Mouse (Mus musculus) heart, embryonic 11.5 days (tissue): ENCODE measurements around the gene Manba. TPM values are rescaled to one million over a fixed set of nuclear protein-coding genes. Genes with fewer than 3 reads are reported as not detected.
"Not testable (repeated sequence)": the region's sequence is repeated elsewhere in the genome, so short reads cannot be mapped to it uniquely, and the experiment has no call there.

Experiments used
- ATAC-seq: fragments of 200-750 bp; cut with Nextera tagmentation; replicated peaks from 2 replicates; pipeline ENCODE4 v1.8.0; 2017; ENCODE audit warnings: moderate library complexity; ENCODE audit not compliant: insufficient number of reproducible peaks, low FRiP score, low TSS enrichment
- H3K27ac ChIP-seq: fragments of 300-500 bp; sonication (generic); 2 replicates; pipeline ENCODE4 v1.5.1; 2014; ENCODE audit warnings: mild to moderate bottlenecking, low read depth, low read length
- H3K27me3 ChIP-seq: fragments of 300-500 bp; sonication (generic); 2 replicates; pipeline ENCODE4 v1.6.1; 2014; ENCODE audit warnings: mild to moderate bottlenecking, low read length, mixed read lengths; ENCODE audit not compliant: control insufficient read depth, insufficient read depth
- H3K36me3 ChIP-seq: fragments of 300-500 bp; sonication (generic); 2 replicates; pipeline ENCODE4 v1.6.1; 2014; ENCODE audit warnings: mild to moderate bottlenecking, low read length, moderate library complexity, mixed read lengths; ENCODE audit not compliant: control insufficient read depth, insufficient read depth
- H3K4me1 ChIP-seq: fragments of 300-500 bp; sonication (generic); 2 replicates; pipeline ENCODE4 v1.6.1; 2014; ENCODE audit warnings: low read length; ENCODE audit not compliant: control insufficient read depth, insufficient read depth
- H3K4me2 ChIP-seq: fragments of 300-500 bp; sonication (generic); 2 replicates; pipeline ENCODE4 v1.6.1; 2014; ENCODE audit warnings: mild to moderate bottlenecking, moderate library complexity
- H3K4me3 ChIP-seq: fragments of 300-500 bp; sonication (generic); 2 replicates; pipeline ENCODE4 v1.5.1; 2014; ENCODE audit warnings: low read depth, low read length
- H3K9ac ChIP-seq: fragments of 300-500 bp; sonication (generic); 2 replicates; pipeline ENCODE4 v1.6.1; 2014; ENCODE audit warnings: mild to moderate bottlenecking, low read depth, low read length, moderate library complexity
- H3K9me3 ChIP-seq: fragments of 300-500 bp; sonication (generic); replicated peaks from 2 replicates; pipeline ENCODE4 v1.6.1; 2016; ENCODE audit warnings: low read length; ENCODE audit not compliant: control insufficient read depth
- WGBS: fragments of 180-500 bp; shearing (Covaris S2); extraction: QIAGEN DNeasy Blood & Tissue Kit; methylation state at CpG from one replicate; pipeline ENCODE4 v1.1.7; 2014; ENCODE audit not compliant: insufficient replicate concordance; 5-methylcytosine and 5-hydroxymethylcytosine counted together
- polyA plus RNA-seq: library from polyadenylated mRNA; unstranded; fragments of >200 nt; fragmentation: Nextera tagmentation; extraction: Ambion mirVana; gene quantifications from 2 replicates; pipeline ENCODE4 v1.2.1, GENCODE M21; 2014

Gene Manba
- polyA plus RNA-seq, 1 experiment from 2014 or later, result 29.7 TPM

DNA sequence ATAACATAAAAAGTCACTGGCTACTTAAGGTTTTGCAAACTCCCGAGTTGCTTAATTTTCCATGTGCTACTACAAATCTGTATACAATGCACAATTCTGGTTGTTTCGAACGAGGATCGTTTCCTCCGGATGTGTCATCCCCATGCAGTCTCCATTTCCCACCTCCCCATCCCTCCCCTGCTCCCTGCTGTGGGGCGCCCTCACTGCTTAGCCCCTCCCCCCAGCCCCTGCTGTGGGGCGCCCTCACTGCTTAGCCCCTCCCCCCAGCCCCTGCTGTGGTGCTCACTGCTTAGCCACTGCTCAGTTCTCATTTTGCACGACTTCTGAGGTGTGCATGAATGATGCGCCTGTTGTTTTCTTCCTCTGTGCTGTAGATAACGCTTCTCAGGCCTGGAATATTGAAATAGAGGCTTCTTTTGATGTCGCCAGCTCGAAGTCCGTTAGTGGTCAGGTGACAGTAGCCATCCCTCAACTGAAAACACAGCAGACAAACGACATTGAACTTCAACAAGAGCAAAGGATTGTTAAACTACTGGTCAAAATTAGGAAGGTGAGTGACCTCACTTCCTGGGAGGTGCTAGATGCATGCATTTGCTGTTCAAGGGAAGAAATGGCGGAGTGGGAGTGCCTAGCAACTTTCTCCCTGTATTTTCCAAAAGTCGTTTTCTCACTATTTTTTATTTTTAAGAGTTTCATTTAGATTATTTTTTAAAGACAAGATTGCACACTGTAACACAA lies 37.4 kb downstream of the Manba start:
- H3K4me3 ChIP-seq, result peak overlapping the region; percentile 10; the same call in 1 of the 2 replicates
- no peaks in the 10 kb centered on the region for H3K27me3 ChIP-seq
- no peak; the same call in 1 of the 2 replicates for ATAC-seq
- H3K9ac ChIP-seq, result peak overlapping the region; percentile 63
- no peaks in the 10 kb centered on the region for H3K9me3 ChIP-seq
- H3K4me2 ChIP-seq, result peak overlapping the region; percentile 50
- H3K27ac ChIP-seq, result peak overlapping the region; percentile 90
- 37% methylated on average over 16 of the region's 16 CpGs for WGBS
- no peaks in the 10 kb centered on the region for H3K36me3 ChIP-seq
- H3K4me1 ChIP-seq, result peaks cover 19% of the 10 kb centered on the region

DNA sequence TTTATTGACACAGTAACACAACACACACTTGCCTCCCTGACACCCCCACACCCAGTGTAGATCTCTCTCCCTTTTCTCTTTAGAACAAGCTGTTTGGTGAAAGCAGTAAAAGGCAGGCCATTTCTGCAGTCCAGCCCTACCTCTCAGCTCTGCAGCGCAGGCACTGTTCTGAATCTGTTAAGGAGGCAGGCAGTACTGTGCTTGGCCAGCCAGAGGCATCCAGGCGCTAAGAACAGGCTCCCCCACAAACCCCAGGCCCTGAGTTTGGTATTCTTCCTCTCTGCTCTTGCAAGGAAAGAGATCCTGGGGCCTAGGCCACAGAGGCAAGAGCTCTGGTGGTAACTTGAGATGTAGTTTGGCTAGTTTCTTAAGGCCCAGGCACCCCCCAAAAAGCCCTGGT lies 39.5 kb downstream of the Manba start:
- H3K36me3 ChIP-seq, H3K27me3 ChIP-seq, ATAC-seq, H3K9me3 ChIP-seq, H3K4me3 ChIP-seq, H3K27ac ChIP-seq, H3K9ac ChIP-seq, H3K4me2 ChIP-seq: not testable (repeated sequence)
- WGBS, result 29% methylated on average over 2 of the region's 2 CpGs
- H3K4me1 ChIP-seq, result peaks cover 13% of the 10 kb centered on the region

DNA sequence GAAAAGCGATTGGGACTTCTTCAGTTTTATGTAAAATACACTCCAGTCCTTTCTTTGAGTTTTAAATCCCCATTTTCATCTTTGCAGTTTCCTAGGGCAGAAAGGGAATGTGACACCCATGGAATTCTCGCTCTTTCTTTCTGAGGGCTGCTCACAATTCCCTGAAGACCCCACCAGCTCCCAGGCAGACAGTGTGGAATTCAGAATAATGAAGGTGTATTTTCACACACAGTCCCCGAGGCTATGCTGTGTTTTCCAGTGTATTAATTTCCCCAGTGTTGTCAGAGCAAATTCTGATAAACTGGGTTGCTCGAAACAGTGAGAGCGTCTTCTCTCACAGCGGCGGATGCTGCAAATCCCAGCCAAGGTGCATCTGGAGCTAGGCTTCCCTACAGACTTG lies 44.3 kb downstream of the Manba start:
- Histone ChIP-seq H3K4me1 (no peaks in the 10 kb centered on the region), H3K4me3 (no peak overlapping the region), H3K9me3 (no peaks in the 10 kb centered on the region), H3K36me3 (no peaks in the 10 kb centered on the region), H3K4me2 (no peak overlapping the region), H3K9ac (no peak overlapping the region), H3K27me3 (no peaks in the 10 kb centered on the region), H3K27ac (no peak overlapping the region)
- no peak for ATAC-seq
- 85% methylated on average over 7 of the region's 7 CpGs for WGBS

DNA sequence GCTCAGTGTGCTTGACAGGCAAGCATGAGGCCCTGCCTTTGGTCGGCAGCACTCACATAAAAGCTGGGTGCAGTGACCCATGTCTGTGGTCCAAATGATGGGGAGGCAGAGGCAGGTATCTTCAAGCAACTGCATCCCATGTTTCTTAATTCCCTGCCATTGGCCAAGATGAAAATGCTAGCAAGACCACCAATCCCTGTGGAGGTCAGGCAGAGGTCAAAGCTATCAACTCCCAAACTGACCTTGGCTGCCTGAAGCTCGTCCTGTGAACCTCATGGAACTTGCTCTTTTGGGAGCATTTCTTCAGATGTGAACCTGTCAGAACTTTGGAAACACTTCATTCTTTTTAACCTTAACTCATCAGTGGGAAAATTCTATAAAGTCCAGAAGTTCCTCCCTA lies 46.4 kb downstream of the Manba start:
- Histone ChIP-seq H3K36me3 (no peaks in the 10 kb centered on the region), H3K27me3 (no peaks in the 10 kb centered on the region), H3K4me3 (no peak overlapping the region), H3K9ac (no peak overlapping the region), H3K4me1 (no peaks in the 10 kb centered on the region), H3K4me2 (no peak overlapping the region), H3K9me3 (no peaks in the 10 kb centered on the region), H3K27ac (no peak overlapping the region)
- WGBS, result 66% methylated on average over 2 of the region's 2 CpGs
- no peak for ATAC-seq

DNA sequence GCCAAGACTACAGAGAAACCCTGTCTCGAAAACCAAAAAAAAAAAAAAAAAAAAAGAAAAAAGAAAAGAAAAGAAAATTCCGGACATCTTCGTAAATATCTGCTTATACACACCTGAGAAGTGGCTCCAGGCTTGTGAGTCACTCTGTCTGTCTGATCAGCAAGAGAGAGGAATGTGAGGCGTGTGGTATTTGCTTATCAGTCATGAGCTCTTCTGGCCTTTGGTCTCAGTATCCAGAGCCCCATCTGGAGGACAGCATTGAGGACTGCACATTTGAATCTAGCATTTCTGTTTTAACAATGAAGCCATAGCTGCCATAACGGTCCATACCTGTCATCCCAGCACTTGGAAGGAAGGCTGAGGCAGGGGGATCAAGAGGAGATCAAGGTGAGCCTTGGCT lies 48.7 kb downstream of the Manba start:
- Histone ChIP-seq H3K9me3 (no peaks in the 10 kb centered on the region), H3K27ac (no peak overlapping the region), H3K4me3 (no peak overlapping the region), H3K27me3 (no peaks in the 10 kb centered on the region), H3K36me3 (no peaks in the 10 kb centered on the region), H3K9ac (no peak overlapping the region), H3K4me2 (no peak overlapping the region), H3K4me1 (no peaks in the 10 kb centered on the region)
- 0 out of 2 replicates have a peak, but pooled peaks have one; percentile 58 for ATAC-seq
- 58% methylated on average over 4 of the region's 5 CpGs for WGBS

DNA sequence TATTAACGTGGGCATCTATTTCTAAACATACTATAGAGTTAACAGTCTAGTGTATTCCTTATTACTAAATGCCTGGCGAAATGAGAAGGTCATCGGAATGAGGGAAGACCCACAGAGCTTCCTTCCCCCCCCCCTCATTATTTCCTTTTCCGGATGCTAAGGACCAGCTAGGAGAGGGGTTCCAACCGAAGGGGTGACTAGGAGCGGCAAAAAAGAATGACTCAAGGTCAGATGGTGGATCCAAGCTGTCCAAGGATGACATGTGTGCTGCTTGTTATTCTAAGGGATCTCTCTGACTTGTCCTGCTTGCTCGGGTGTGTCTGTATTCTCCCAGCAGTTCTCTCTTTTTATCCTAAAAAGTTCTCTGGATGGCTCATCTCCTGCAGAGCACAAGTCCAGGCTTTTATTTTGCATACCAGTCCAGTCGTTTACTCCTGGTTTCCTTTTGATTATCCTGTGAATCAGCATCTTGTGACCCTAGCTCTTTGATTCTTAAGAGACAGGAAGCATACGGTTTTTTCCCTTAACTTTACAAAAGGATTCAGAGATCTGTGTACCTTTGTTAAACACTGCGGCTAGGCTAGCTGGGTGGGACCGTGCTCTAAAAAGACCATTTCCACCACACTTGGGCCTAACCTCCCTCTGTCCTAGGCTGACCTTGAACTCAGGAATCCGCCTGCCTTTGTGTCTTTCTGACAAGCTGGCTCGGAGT lies 61.0 kb downstream of the Manba start:
- WGBS, result 64% methylated on average over 13 of the region's 13 CpGs
- ATAC-seq, result no peak

DNA sequence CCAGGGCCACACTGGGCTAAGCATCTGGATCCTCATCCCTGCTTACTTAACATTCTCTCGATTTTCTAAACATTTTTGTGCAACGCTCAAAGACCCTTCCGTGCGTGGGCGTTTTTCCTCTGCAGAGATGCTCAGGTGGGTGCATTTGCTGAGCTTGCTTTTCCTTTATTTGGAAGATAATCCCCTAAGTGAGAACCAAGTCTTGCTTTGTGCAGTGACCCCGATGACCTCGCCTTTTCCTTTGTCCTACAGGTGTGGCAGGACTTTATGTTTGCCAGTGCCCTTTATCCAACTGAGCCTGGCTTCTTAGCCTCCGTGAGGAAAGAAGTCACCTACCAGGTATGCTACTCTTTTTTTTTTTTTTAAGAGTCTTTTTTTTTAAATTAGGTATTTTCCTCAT lies 61.9 kb downstream of the Manba start:
- no peak overlapping the region for H3K4me3 ChIP-seq
- H3K4me2 ChIP-seq, result no peak overlapping the region
- H3K36me3 ChIP-seq, result peaks cover 4% of the 10 kb centered on the region; the same call in 1 of the 2 replicates
- H3K27me3 ChIP-seq, result no peaks in the 10 kb centered on the region
- 82% methylated on average over 8 of the region's 8 CpGs for WGBS
- no peak for ATAC-seq
- 0 out of 2 replicates have a peak, but pooled peaks cover 4% of the 10 kb centered on the region for H3K4me1 ChIP-seq
- H3K9ac ChIP-seq, result no peak overlapping the region
- H3K9me3 ChIP-seq, result no peaks in the 10 kb centered on the region
- H3K27ac ChIP-seq, result no peak overlapping the region

More for the DNA sequence above, 61.0 kb downstream of the Manba start:
- peaks cover 4% of the 10 kb centered on the region; the same call in 1 of the 2 replicates for H3K36me3 ChIP-seq
- no peak overlapping the region for H3K4me2 ChIP-seq
- H3K4me3 ChIP-seq, result no peak overlapping the region
- H3K9me3 ChIP-seq, result no peaks in the 10 kb centered on the region
- no peaks in the 10 kb centered on the region for H3K27me3 ChIP-seq
- 0 out of 2 replicates have a peak, but pooled peaks cover 4% of the 10 kb centered on the region for H3K4me1 ChIP-seq
- no peak overlapping the region for H3K9ac ChIP-seq
- no peak overlapping the region for H3K27ac ChIP-seq

DNA sequence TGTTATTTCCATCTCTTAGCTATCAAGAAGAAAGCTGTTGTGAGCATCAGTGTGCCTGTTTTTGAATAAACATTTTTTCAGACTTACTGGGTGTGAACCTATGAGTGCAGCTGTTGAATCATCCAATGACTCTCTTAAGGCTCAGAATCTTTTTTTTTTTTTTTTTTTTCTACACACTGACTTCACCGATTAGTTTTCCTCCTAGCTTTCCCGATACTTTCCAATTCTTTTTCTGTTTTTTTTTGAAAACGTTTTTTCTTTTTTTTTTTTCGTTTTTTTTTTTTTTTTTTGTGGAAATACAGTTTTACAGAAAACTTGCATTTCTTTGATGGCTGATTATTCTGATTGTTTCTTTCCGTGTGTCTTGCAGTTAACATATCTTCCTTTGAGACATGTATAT lies 67.5 kb downstream of the Manba start:
- no peak overlapping the region for H3K9ac ChIP-seq
- no peak for ATAC-seq
- no peaks in the 10 kb centered on the region for H3K27me3 ChIP-seq
- 71% methylated on average over 5 of the region's 5 CpGs for WGBS
- H3K36me3 ChIP-seq, result no peaks in the 10 kb centered on the region
- H3K27ac ChIP-seq, result no peak overlapping the region
- 0 out of 2 replicates have a peak, but pooled peaks cover 2% of the 10 kb centered on the region for H3K9me3 ChIP-seq
- no peaks in the 10 kb centered on the region for H3K4me1 ChIP-seq
- no peak overlapping the region for H3K4me2 ChIP-seq
- H3K4me3 ChIP-seq, result no peak overlapping the region
